8 mouse cellular contexts compared by ENCODE assay signal in the genomic region with DNA sequence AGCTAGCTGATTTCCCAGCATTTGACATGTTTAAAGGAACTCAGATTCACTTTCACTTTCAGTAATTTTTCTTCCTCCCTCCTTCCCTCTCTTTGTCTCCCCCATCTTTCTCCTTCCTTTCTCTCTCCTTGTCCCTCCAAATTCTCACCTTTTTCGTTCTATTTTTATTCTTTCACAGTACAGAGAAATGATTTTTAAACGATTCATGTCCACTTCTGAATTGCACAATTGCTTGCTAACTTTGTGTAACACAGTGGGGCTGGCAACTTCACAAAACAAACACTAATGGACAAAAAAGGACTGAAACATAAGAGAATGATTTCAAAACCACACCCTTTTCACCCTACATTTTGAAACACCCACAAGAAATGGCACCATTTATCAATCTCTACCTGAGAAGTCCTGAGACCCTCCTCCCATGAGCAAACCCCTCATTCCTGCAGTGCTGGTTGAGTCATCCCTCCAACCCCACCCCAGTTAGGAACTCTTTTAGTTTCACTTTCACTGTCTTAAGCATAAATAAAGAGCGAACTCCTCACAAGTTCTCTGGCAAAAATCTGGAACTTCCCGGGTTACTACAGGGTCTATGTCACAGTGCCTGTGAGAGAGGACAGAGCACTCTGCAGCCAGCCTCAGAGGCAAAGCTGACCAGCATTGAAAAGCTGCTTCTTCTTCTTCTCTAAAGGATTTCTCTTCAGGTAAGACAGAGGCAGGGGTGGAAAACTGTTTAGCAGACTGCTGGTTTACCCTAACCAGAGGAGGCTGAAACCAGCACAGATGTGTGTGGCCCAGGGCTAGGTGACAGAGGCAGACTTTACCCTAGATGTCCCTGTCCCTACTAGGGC. TPM values are rescaled to one million over a fixed set of nuclear protein-coding genes. Genes with fewer than 3 reads are reported as not detected.
DNase-seq lines count a peak whose midpoint lies in the region; ATAC-seq and TF ChIP-seq lines count a peak whose summit lies in the region.

A gene (plus strand): TSS at position 492 of the 845 bp plus-strand sequence.

- no peak for TF ChIP-seq POLR2A in liver, adult 2 months (IDR thresholded peaks at IDR 0.05; ENCODE audit: extremely low read depth, insufficient read depth, low read length)

- peak; percentile 94 for DNase-seq in liver, adult 2 months (ENCODE audit: extremely low read depth, low read depth, low spot score)
- DNase-seq in liver, result no peak
- DNase-seq in adrenal gland, postnatal 14 days, result peak; percentile 62
- no peak for DNase-seq in liver, embryonic 13.5 days
- peak; percentile 18 for DNase-seq in splenic B cell, adult 2 months (ENCODE audit: low read depth, low spot score)
- DNase-seq in layer of hippocampus, adult 11-12 months (ENCODE audit: low spot score), result no peak
- DNase-seq in layer of hippocampus, adult 9-10 months (ENCODE audit: low spot score), result no peak

- H3K4me3 ChIP-seq in liver, adult 2 months (ENCODE audit: insufficient read depth, low read depth, low read length), result peak within 1 kb of the TSS; percentile 56
- H3K4me3 ChIP-seq in heart, embryonic 16.5 days (ENCODE audit: low read length), result peak within 1 kb of the TSS; percentile 45
- peak within 1 kb of the TSS; percentile 41 for H3K4me3 ChIP-seq in liver, embryonic 13.5 days (replicated peaks)

- peaks cover 4% of the 10 kb centered on the region for H3K4me1 ChIP-seq in liver, adult 2 months (ENCODE audit: control insufficient read depth, insufficient read depth, low read length)
- H3K4me1 ChIP-seq in heart, embryonic 16.5 days (ENCODE audit: control insufficient read depth, insufficient read depth, low read length), result no peaks in the 10 kb centered on the region; the same call in 1 of the 2 replicates
- H3K4me1 ChIP-seq in liver, embryonic 13.5 days (replicated peaks), result peaks cover 6% of the 10 kb centered on the region; the same call in 1 of the 2 replicates

- H3K27me3 ChIP-seq in liver, adult 2 months (ENCODE audit: control insufficient read depth, insufficient read depth, low read length), result 0 out of 2 replicates have a peak, but pooled peaks cover 3% of the 10 kb centered on the region
- no peaks in the 10 kb centered on the region for H3K27me3 ChIP-seq in heart, embryonic 16.5 days (ENCODE audit: control insufficient read depth, insufficient read depth, low read length)
- H3K27me3 ChIP-seq in liver, embryonic 13.5 days, result no peaks in the 10 kb centered on the region
- H3K27me3 ChIP-seq in splenic B cell, adult 2 months (ENCODE audit: control insufficient read depth, insufficient read depth, low read length, poor library complexity, severe bottlenecking), result no peaks in the 10 kb centered on the region

- H3K9me3 ChIP-seq in heart, embryonic 16.5 days (replicated peaks; ENCODE audit: control insufficient read depth, low read length), result no peaks in the 10 kb centered on the region
- H3K9me3 ChIP-seq in liver, embryonic 13.5 days (replicated peaks), result no peaks in the 10 kb centered on the region

- H3K27ac ChIP-seq in liver, adult 2 months (replicated peaks; ENCODE audit: insufficient read depth, low read depth, low read length), result peak within 1 kb of the TSS; percentile 41
- peak within 1 kb of the TSS; percentile 49; the same call in 1 of the 2 replicates for H3K27ac ChIP-seq in heart, embryonic 16.5 days (ENCODE audit: low read length)
- H3K27ac ChIP-seq in liver, embryonic 13.5 days, result no peak within 1 kb of the TSS

- H3K36me3 ChIP-seq in liver, adult 2 months (ENCODE audit: control insufficient read depth, insufficient read depth, low read length), result no peaks in the 10 kb centered on the region
- H3K36me3 ChIP-seq in heart, embryonic 16.5 days (ENCODE audit: control insufficient read depth, insufficient read depth), result no peaks in the 10 kb centered on the region
- no peaks in the 10 kb centered on the region for H3K36me3 ChIP-seq in liver, embryonic 13.5 days
- H3K36me3 ChIP-seq in splenic B cell, adult 2 months (ENCODE audit: control insufficient read depth, insufficient read depth, low read length, poor library complexity, severe bottlenecking), result no peaks in the 10 kb centered on the region; the same call in 1 of the 2 replicates

- no peaks in the 10 kb centered on the region for H3K79me2 ChIP-seq in liver, adult 2 months (ENCODE audit: control insufficient read depth, insufficient read depth, low read length)

- WGBS in liver, adult 2 months, result under 1% methylated on average over 4 of the region's 4 CpGs
- 35% methylated on average over 4 of the region's 4 CpGs for WGBS in heart, embryonic 16.5 days
- 27% methylated on average over 4 of the region's 4 CpGs for WGBS in liver, embryonic 13.5 days (ENCODE audit: insufficient replicate concordance)

- peak; percentile 55 for ATAC-seq in heart, embryonic 16.5 days (replicated peaks; ENCODE audit: extremely low read depth, insufficient read depth, low FRiP score)
- ATAC-seq in liver, embryonic 13.5 days (ENCODE audit: low read depth), result peak; percentile 39; the same call in 1 of the 2 replicates

- H3K9ac ChIP-seq in liver, adult 2 months (ENCODE audit: low read depth, low read length), result peak within 1 kb of the TSS; percentile 42
- peak within 1 kb of the TSS; percentile 57 for H3K9ac ChIP-seq in heart, embryonic 16.5 days (ENCODE audit: low read length)
- no peak within 1 kb of the TSS for H3K9ac ChIP-seq in liver, embryonic 13.5 days

- peak within 1 kb of the TSS; percentile 57 for H3K4me2 ChIP-seq in heart, embryonic 16.5 days (ENCODE audit: low read depth, low read length)
- peak within 1 kb of the TSS; percentile 58 for H3K4me2 ChIP-seq in liver, embryonic 13.5 days

- no peak for TF ChIP-seq CTCF in liver, adult 2 months (IDR thresholded peaks at IDR 0.05; ENCODE audit: low read depth, low read length)

RNA-seq across cellular contexts. Expression of the gene that starts here (rescaled TPM):
- 9.3 and 9.4 TPM in 2 replicates for total RNA-seq in liver, adult 2 months (2014; rRNA removed)
- polyA plus RNA-seq in liver, adult 2 months (2012; rRNA removed), result 2.6 and 3.6 TPM in 2 replicates
- total RNA-seq in adrenal gland, postnatal 14 days (2021), result 11.8 and 12.7 TPM in 2 replicates
- polyA plus RNA-seq in heart, embryonic 16.5 days (2015; fragmentation: Nextera tagmentation; extraction: Ambion mirVana), result 2.5 and 4.7 TPM in 2 replicates
- 2.1 and 2.6 TPM in 2 replicates for polyA plus RNA-seq in liver, embryonic 13.5 days (2015; fragmentation: Nextera tagmentation; extraction: Ambion mirVana)

Comparison
In these comparisons a context has a peak if more than half of its experiments do, and no peak if none do; other contexts are left out.
1. DNase-seq: peak in liver, adult 2 months (single experiment), adrenal gland, postnatal 14 days (single experiment) and splenic B cell, adult 2 months (single experiment); none in liver (single experiment), liver, embryonic 13.5 days (single experiment), layer of hippocampus, adult 11-12 months (single experiment) and layer of hippocampus, adult 9-10 months (single experiment).
2. Peak in every context shown above with its lines, with median percentiles within 50 percentile points of each other: H3K4me3 ChIP-seq.